Mouse (Mus musculus) forebrain, embryonic 11.5 days (tissue): ENCODE measurements around the gene Dglucy. TPM values are rescaled to one million over a fixed set of nuclear protein-coding genes. Genes with fewer than 3 reads are reported as not detected.

Experiments
- ATAC-seq: fragments of 200-750 bp; cut with Nextera tagmentation; replicated peaks from 2 replicates; pipeline ENCODE4 v1.8.0; 2017; ENCODE audit warnings: moderate TSS enrichment; ENCODE audit not compliant: low FRiP score
- DNase-seq: peaks from one replicate; pipeline ENCODE4 v3.0.0-alpha.2; 2017; ENCODE audit warnings: low spot score
- H3K27ac ChIP-seq: fragments of 300-500 bp; sonication (generic); 2 replicates; pipeline ENCODE4 v1.5.1; 2014; ENCODE audit warnings: low read depth, low read length
- H3K27me3 ChIP-seq: fragments of 300-500 bp; sonication (generic); 2 replicates; pipeline ENCODE4 v1.6.1; 2014; ENCODE audit warnings: mild to moderate bottlenecking, low read length, mixed read lengths; ENCODE audit not compliant: control insufficient read depth, insufficient read depth
- H3K36me3 ChIP-seq: fragments of 300-500 bp; sonication (generic); 2 replicates; pipeline ENCODE4 v1.6.1; 2014; ENCODE audit warnings: mild to moderate bottlenecking, low read length, moderate library complexity, mixed read lengths; ENCODE audit not compliant: control insufficient read depth, insufficient read depth
- H3K4me1 ChIP-seq: fragments of 300-500 bp; sonication (generic); replicated peaks from 2 replicates; pipeline ENCODE4 v1.6.1; 2014; ENCODE audit warnings: low read length, mixed read lengths; ENCODE audit not compliant: control insufficient read depth, insufficient read depth
- H3K4me2 ChIP-seq: fragments of 300-500 bp; sonication (generic); 2 replicates; pipeline ENCODE4 v1.6.1; 2014; ENCODE audit warnings: low read depth, mild to moderate bottlenecking, low read length, moderate library complexity, mixed read lengths; ENCODE audit not compliant: severe bottlenecking
- H3K4me3 ChIP-seq: fragments of 300-500 bp; sonication (generic); 2 replicates; pipeline ENCODE4 v1.5.1; 2014; ENCODE audit warnings: low read depth, low read length
- H3K9ac ChIP-seq: fragments of 300-500 bp; sonication (generic); 2 replicates; pipeline ENCODE4 v1.6.1; 2014; ENCODE audit warnings: low read length
- H3K9me3 ChIP-seq: fragments of 300-500 bp; sonication (generic); 2 replicates; pipeline ENCODE4 v1.6.1; 2016; ENCODE audit warnings: low read length, mixed read lengths; ENCODE audit not compliant: control insufficient read depth
- WGBS: fragments of 180-500 bp; shearing (Covaris S2); extraction: QIAGEN DNeasy Blood & Tissue Kit; methylation state at CpG from one replicate; pipeline ENCODE4 v1.1.7; 2014; 5-methylcytosine and 5-hydroxymethylcytosine counted together
- polyA plus RNA-seq: library from polyadenylated mRNA; unstranded; fragments of >200 nt; fragmentation: Nextera tagmentation; extraction: Ambion mirVana; gene quantifications from 2 replicates; pipeline ENCODE4 v1.2.1, GENCODE M21; 2014

Dglucy gene
- polyA plus RNA-seq, 1 experiment from 2014 or later: 0.87 TPM

DNA sequence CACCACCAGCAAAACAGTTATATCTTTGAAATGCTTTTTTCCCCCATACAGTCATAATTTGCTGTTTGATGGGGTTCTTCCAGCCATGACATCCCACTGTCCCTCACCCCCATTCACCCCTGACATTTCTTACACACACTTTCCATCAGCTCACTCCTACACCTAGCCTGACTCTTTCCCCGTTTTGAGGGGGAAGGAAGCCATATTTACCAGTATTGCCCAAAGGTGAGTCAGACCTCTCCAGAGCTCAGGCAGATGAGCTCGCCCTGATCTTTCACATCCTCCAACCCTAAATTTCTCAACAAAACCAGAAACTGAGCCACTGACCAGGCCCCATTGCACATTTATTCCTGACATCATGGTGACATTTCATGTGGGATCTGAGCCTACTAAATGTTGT, 93.0 kb downstream of the Dglucy start:
- no peak for DNase-seq
- no peak overlapping the region for H3K27ac ChIP-seq

DNA sequence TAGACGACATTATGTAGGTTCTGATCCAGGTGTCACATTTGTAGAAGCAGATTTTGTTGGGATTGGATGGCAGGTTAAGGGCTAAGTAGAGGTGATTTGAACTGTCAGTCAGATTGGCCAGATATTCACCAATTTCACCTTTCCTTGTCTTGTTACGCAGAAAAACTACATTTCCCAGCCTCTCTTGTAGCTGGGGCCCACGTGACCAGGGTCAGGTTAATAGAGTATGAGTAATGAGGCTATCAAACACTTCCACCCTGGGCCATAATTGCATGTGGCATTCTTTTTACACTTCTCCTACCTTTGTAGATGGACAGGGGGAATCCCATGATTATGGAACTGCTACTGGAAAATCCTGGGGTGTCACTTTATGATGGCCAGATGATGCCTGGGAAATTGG, 94.8 kb downstream of the Dglucy start:
- Histone ChIP-seq H3K9me3 (no peaks in the 10 kb centered on the region), H3K4me2 (no peak overlapping the region), H3K36me3 (no peaks in the 10 kb centered on the region), H3K27me3 (no peaks in the 10 kb centered on the region), H3K9ac (no peak overlapping the region), H3K4me1 (no peaks in the 10 kb centered on the region), H3K27ac (no peak overlapping the region), H3K4me3 (no peak overlapping the region)
- WGBS: 86% methylated on average over 3 of the region's 3 CpGs
- DNase-seq (no peak), ATAC-seq (no peak)

More for the DNA sequence above, 93.0 kb downstream of the Dglucy start:
- Histone ChIP-seq H3K4me3 (no peak overlapping the region), H3K4me2 (no peak overlapping the region), H3K27me3 (no peaks in the 10 kb centered on the region), H3K9me3 (no peaks in the 10 kb centered on the region), H3K4me1 (no peaks in the 10 kb centered on the region), H3K9ac (no peak overlapping the region), H3K36me3 (no peaks in the 10 kb centered on the region)
- no peak for ATAC-seq
- 87% methylated on average over 2 of the region's 2 CpGs for WGBS

DNA sequence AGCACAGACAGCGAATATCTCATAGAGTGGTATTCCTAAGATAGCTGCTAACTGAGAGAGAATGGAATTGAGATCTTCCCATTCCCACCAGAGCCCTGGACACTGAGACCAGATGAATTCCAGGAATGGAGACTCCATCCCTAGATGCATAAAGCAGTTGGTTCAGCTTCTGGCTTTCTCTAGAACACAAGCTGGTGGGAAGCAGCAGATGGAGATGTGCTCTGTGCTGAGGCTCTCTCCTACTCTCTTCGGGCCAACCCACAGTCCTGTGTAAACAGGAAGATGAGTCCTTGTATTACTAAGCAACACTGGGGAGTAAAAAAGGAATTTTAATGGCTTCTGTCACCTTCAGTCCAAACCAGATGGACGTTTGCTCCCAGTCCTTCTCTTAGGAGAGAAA, 96.7 kb downstream of the Dglucy start:
- Histone ChIP-seq H3K36me3 (no peaks in the 10 kb centered on the region), H3K4me1 (no peaks in the 10 kb centered on the region), H3K9me3 (no peaks in the 10 kb centered on the region), H3K27ac (no peak overlapping the region), H3K4me2 (no peak overlapping the region), H3K4me3 (no peak overlapping the region), H3K9ac (no peak overlapping the region), H3K27me3 (no peaks in the 10 kb centered on the region)
- DNase-seq: no peak
- no peak for ATAC-seq
- 76% methylated on average over 3 of the region's 3 CpGs for WGBS

- ATAC-seq: no peak
- WGBS: 80% methylated on average over 5 of the region's 6 CpGs
- H3K36me3 ChIP-seq: no peaks in the 10 kb centered on the region
Observed at GRCm38 (mm10) chr12:100875960-100876359, 97.1 kb downstream of the Dglucy start.

DNA sequence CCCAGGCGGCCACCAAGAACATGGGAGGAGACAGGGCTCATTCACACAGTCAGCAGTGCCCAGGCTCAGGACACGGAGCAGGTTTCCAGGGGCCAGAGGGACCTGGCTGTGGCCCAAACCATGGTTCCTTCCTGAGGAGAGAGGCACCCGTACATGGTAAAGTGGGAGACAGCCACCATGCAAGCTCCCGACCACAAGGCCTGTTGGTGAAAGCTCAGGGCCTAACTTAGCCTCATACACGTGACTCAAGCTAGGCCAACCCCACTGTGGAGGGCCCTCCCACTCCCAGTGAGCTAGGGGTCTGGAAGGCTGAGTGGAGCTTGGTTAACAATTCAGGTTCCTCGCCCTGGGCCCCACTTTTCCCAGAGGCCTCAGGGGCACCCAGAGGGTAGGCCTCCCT, 99.1 kb downstream of the Dglucy start:
- no peak for DNase-seq

More at GRCm38 (mm10) chr12:100875960-100876359, 97.1 kb downstream of the Dglucy start:
- no peak overlapping the region for H3K27ac ChIP-seq
- no peaks in the 10 kb centered on the region for H3K9me3 ChIP-seq
- H3K9ac ChIP-seq: no peak overlapping the region
- no peaks in the 10 kb centered on the region for H3K27me3 ChIP-seq
- H3K4me2 ChIP-seq: no peak overlapping the region
- no peaks in the 10 kb centered on the region for H3K4me1 ChIP-seq
- no peak overlapping the region for H3K4me3 ChIP-seq
- DNase-seq: no peak

DNA sequence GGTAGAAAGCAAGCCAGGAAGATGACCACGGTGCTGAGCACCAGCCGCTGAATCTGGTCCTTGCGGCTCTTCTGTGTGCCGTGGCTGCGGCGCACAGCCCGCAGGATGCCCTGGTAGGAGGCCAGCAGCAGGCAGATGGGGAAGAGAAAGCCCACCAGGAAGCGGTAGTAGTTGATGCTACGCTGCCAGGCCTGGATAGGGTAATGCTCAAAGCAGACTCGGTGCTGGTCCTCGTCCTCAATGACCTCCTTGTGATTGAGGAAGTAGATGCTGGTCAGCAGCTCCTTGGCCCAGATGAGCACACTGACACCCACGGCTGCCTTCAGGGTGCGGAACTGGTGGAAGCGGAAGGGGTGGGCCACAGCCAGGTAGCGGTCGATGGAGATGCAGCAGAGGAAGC, 99.7 kb downstream of the Dglucy start:
- no peak for DNase-seq

More for the DNA sequence above, 99.1 kb downstream of the Dglucy start:
- H3K4me1 ChIP-seq: no peaks in the 10 kb centered on the region
- no peak for ATAC-seq
- H3K27me3 ChIP-seq: no peaks in the 10 kb centered on the region
- no peak overlapping the region for H3K27ac ChIP-seq
- WGBS: 74% methylated on average over 6 of the region's 6 CpGs
- H3K9ac ChIP-seq: no peak overlapping the region
- H3K36me3 ChIP-seq: no peaks in the 10 kb centered on the region
- no peak overlapping the region for H3K4me2 ChIP-seq
- H3K4me3 ChIP-seq: no peak overlapping the region
- no peaks in the 10 kb centered on the region for H3K9me3 ChIP-seq

DNA sequence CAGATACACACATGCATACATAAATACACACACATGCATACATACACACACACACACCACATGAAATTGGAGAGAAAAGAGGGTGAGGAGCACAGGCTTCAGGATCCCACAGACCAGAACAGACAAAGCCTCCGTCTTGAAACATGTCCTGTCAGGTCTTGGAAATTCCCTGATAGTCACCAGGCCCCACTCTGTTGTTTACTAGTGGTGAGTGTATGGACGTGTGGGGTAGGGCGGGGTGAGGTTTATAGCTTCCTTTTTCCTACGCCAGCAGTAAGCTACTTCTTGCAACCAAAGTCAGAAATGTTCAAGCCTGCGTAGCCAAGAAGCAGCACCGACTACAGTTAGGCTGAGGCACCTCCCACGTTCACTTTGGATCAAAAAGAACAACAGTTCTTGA, 104.3 kb downstream of the Dglucy start:
- no peak overlapping the region for H3K9ac ChIP-seq
- no peaks in the 10 kb centered on the region for H3K36me3 ChIP-seq
- DNase-seq: no peak
- H3K4me1 ChIP-seq: no peaks in the 10 kb centered on the region
- no peak overlapping the region for H3K27ac ChIP-seq
- no peak overlapping the region for H3K4me2 ChIP-seq
- WGBS: 84% methylated on average over 7 of the region's 7 CpGs
- no peaks in the 10 kb centered on the region for H3K9me3 ChIP-seq
- no peaks in the 10 kb centered on the region for H3K27me3 ChIP-seq
- H3K4me3 ChIP-seq: no peak overlapping the region
- no peak for ATAC-seq

More for the DNA sequence above, 99.7 kb downstream of the Dglucy start:
- ATAC-seq: no peak
- H3K4me3 ChIP-seq: no peak overlapping the region
- H3K4me2 ChIP-seq: no peak overlapping the region
- no peaks in the 10 kb centered on the region for H3K36me3 ChIP-seq
- no peaks in the 10 kb centered on the region for H3K4me1 ChIP-seq
- H3K27ac ChIP-seq: no peak overlapping the region
- H3K9me3 ChIP-seq: no peaks in the 10 kb centered on the region
- 96% methylated on average over 16 of the region's 16 CpGs for WGBS
- H3K27me3 ChIP-seq: no peaks in the 10 kb centered on the region
- no peak overlapping the region for H3K9ac ChIP-seq

DNA sequence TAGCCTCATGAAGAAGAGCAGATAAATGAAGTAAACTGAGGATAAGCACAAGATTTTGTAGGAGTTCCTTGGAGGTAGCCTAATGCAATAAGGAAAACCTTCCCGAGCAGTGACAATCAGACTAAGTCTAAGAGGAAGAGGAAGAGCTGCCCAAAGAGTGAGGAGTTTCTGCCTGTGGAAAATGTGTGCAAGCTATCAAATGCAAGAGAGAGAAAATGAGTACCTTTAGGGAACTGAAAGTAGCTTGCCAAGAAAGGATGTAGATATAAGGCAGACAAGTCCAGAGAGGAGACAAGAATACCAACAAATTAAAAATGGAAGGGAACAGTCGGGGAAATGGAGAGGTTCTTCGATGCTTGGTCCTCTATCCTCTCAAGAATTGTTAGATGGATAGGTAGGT, 106.7 kb downstream of the Dglucy start:
- no peak for ATAC-seq
- H3K9ac ChIP-seq: no peak overlapping the region
- no peak overlapping the region for H3K4me3 ChIP-seq
- H3K4me2 ChIP-seq: no peak overlapping the region
- DNase-seq: no peak
- H3K36me3 ChIP-seq: no peaks in the 10 kb centered on the region
- H3K27me3 ChIP-seq: no peaks in the 10 kb centered on the region
- WGBS: 91% methylated on average over 3 of the region's 3 CpGs
- no peaks in the 10 kb centered on the region for H3K4me1 ChIP-seq
- H3K9me3 ChIP-seq: no peaks in the 10 kb centered on the region
- H3K27ac ChIP-seq: no peak overlapping the region

DNA sequence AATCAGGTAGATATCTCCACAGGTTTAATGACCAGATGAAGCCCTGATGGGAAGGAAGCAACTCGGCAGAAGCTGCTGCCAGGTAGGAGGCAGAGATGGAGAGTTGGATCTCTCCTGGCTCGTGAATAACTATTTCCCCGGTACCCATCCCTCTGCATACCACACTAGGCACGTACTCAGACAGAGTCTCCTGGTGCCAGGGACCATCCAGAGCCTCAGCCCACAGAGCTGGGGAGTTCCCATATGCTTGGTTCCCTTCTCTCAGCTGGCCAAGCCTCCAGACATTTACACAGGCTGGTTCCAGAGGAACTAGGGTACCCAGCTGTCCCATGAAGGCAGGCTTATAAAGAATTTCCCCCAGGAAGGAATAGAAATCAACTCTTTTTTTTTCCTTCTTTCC, 108.0 kb downstream of the Dglucy start:
- no peak overlapping the region for H3K4me3 ChIP-seq

More for the DNA sequence above, 108.0 kb downstream of the Dglucy start:
- no peak for ATAC-seq
- no peaks in the 10 kb centered on the region for H3K4me1 ChIP-seq
- no peaks in the 10 kb centered on the region for H3K27me3 ChIP-seq
- H3K27ac ChIP-seq: no peak overlapping the region
- no peak overlapping the region for H3K9ac ChIP-seq
- no peak overlapping the region for H3K4me2 ChIP-seq
- no peaks in the 10 kb centered on the region for H3K9me3 ChIP-seq
- DNase-seq: no peak
- H3K36me3 ChIP-seq: no peaks in the 10 kb centered on the region
- WGBS: 82% methylated on average over 4 of the region's 4 CpGs
